Mouse (Mus musculus) bone marrow macrophage, adult 2 months (primary cell): ENCODE results near the gene Hapln1.

Experiments
- CTCF ChIP-seq: IDR thresholded peaks from 2 replicates; pipeline ENCODE4 v1.5.1; 2012; ENCODE audit warnings: low read depth, mild to moderate bottlenecking, low read length, moderate library complexity
- POLR2A ChIP-seq: IDR thresholded peaks from 2 replicates; pipeline ENCODE4 v1.6.1; 2012; ENCODE audit warnings: mild to moderate bottlenecking, low read depth, low read length, borderline replicate concordance

DNA sequence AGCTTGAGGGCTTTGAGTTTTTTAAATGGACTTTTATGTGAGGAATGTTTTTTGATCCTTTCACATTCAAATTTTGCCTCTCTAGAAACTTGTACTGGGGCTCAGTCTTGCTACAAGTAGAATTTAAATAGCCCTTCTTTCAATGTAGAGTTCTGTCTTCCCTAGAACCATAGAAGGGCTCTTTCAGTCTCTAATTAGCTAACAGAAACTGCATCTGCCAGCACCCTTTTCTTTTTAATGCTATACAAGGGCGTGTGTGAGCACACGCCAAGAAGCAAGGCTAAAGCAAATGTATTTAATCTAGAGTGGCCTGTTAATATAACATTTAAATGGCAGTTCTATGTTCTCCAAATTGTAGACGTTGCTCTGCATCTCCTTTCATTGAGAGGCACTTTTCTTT lies 67.8 kb downstream of the Hapln1 start:
- TF ChIP-seq POLR2A (no peak), CTCF (no peak)
